Comparison of ENCODE assay signal across 11 mouse cellular contexts in genomic region chr4:107704185-107704584, GRCm38 (mm10). TPM values are rescaled to one million over a fixed set of nuclear protein-coding genes. Genes with fewer than 3 reads are reported as not detected.
DNase-seq lines count a peak whose midpoint lies in the region; ATAC-seq and TF ChIP-seq lines count a peak whose summit lies in the region.
"Had no signal": no experiment of that assay in that cellular context is flagged by ENCODE, and none has a peak within 500 bp of the region (broad histone marks: within the 10 kb centered on the region; RNA-seq: fewer than 3 reads in every experiment).

No protein-coding gene starts in this region.

- peak; percentile 35 for TF ChIP-seq CTCF in cerebellum, adult 2 months (IDR thresholded peaks at IDR 0.05; ENCODE audit: borderline replicate concordance, insufficient read depth, low read depth, low read length)
- TF ChIP-seq CTCF in lung, postnatal 0 days (IDR thresholded peaks at IDR 0.05), result peak; percentile 60

- no peak overlapping the region for H3K9ac ChIP-seq in lung, postnatal 0 days (replicated peaks; ENCODE audit: low read depth)
- H3K9ac ChIP-seq: limb, embryonic 13.5 days had no signal

- no peak for ATAC-seq in cerebellum, adult (ENCODE audit: insufficient number of reproducible peaks, low FRiP score, low TSS enrichment)
- no peak for ATAC-seq in lung, postnatal 0 days

- no peak overlapping the region for H3K27ac ChIP-seq in cerebellum, adult 2 months (ENCODE audit: insufficient read depth, low read length)
- H3K27ac ChIP-seq in lung, postnatal 0 days (ENCODE audit: low read length), result no peak overlapping the region
- H3K27ac ChIP-seq: limb, embryonic 13.5 days had no signal

- H3K9me3 ChIP-seq in lung, postnatal 0 days (ENCODE audit: low read length), result no peaks in the 10 kb centered on the region
- H3K9me3 ChIP-seq: limb, embryonic 13.5 days had no signal

- H3K4me2 ChIP-seq in lung, postnatal 0 days (replicated peaks; ENCODE audit: low read depth, low read length), result no peak overlapping the region
- H3K4me2 ChIP-seq: limb, embryonic 13.5 days had no signal

- WGBS in cerebellum, adult 2 months, result 76% methylated on average over 1 of the region's 1 CpGs
- 83% methylated on average over 1 of the region's 1 CpGs for WGBS in lung, postnatal 0 days

- TF ChIP-seq EP300 in lung, postnatal 0 days (IDR thresholded peaks at IDR 0.05), result no peak

- no peak overlapping the region for H3K4me3 ChIP-seq in cerebellum, adult 2 months (replicated peaks; ENCODE audit: insufficient read depth, low read depth, low read length)
- no peak overlapping the region for H3K4me3 ChIP-seq in lung, postnatal 0 days (ENCODE audit: low read depth, low read length)
- H3K4me3 ChIP-seq: limb, embryonic 13.5 days had no signal

- H3K36me3 ChIP-seq in lung, postnatal 0 days (ENCODE audit: insufficient read depth, low read length), result no peaks in the 10 kb centered on the region
- H3K36me3 ChIP-seq: limb, embryonic 13.5 days had no signal

- TF ChIP-seq POLR2A in cerebellum, adult 2 months (IDR thresholded peaks at IDR 0.05; ENCODE audit: borderline replicate concordance, insufficient read depth, low read length), result no peak

- H3K4me1 ChIP-seq in cerebellum, adult 2 months (ENCODE audit: control insufficient read depth, insufficient read depth, low read length), result peaks cover 2% of the 10 kb centered on the region; the same call in 1 of the 2 replicates
- H3K4me1 ChIP-seq in lung, postnatal 0 days (ENCODE audit: insufficient read depth, low read depth, low read length), result no peaks in the 10 kb centered on the region

- DNase-seq in cerebellum, adult 2 months, result no peak
- DNase-seq in lung, postnatal 0 days (ENCODE audit: low spot score), result no peak
- DNase-seq in lung, postnatal 10 days, result no peak
- peak; percentile 29 for DNase-seq in c-Kit-positive CD71-positive TER-119-negative erythroid progenitor cells, embryonic 14.5 days (ENCODE audit: low read depth)
- DNase-seq in spleen, postnatal 4 days (ENCODE audit: low spot score in 2 of 2), result peak; percentile 25 to 73
- DNase-seq in heart, adult 9 months (ENCODE audit: low spot score in 2 of 2), result no peak
- no peak for DNase-seq in ovary, adult 18-20 months (ENCODE audit: low spot score)

- no peaks in the 10 kb centered on the region for H3K27me3 ChIP-seq in cerebellum, adult 2 months (ENCODE audit: control insufficient read depth, insufficient read depth, low read length)
- no peaks in the 10 kb centered on the region for H3K27me3 ChIP-seq in lung, postnatal 0 days (replicated peaks; ENCODE audit: insufficient read depth, low read length)

RNA-seq across cellular contexts. Expression of gene Dmrtb1, which starts 20.2 kb away (rescaled TPM):
- 0.47 and 0.51 TPM in 2 replicates for polyA plus RNA-seq in cerebellum, adult 2 months (2012; rRNA removed)
- 0.08 TPM in 1 of 2 replicates, not detected in the other for polyA plus RNA-seq in lung, postnatal 0 days (2015; fragmentation: Nextera tagmentation; extraction: Ambion mirVana)
- polyA plus RNA-seq: embryonic facial prominence, embryonic 14.5 days; heart, embryonic 16.5 days had no signal

Comparison
In these comparisons a context has a peak if more than half of its experiments do, and no peak if none do; other contexts are left out.
1. DNase-seq: peak in c-Kit-positive CD71-positive TER-119-negative erythroid progenitor cells, embryonic 14.5 days (single experiment) and spleen, postnatal 4 days (2 of 2); none in cerebellum, adult 2 months (0 of 2), lung, postnatal 0 days (single experiment), lung, postnatal 10 days (single experiment), heart, adult 9 months (0 of 2) and ovary, adult 18-20 months (single experiment).